Mouse (Mus musculus): ENCODE measurements around the gene Cep112. TPM values are rescaled to one million over a fixed set of nuclear protein-coding genes. Genes with fewer than 3 reads are reported as not detected.

Gene Cep112
- polyA plus RNA-seq, 1 experiment = 2.5 TPM

DNA sequence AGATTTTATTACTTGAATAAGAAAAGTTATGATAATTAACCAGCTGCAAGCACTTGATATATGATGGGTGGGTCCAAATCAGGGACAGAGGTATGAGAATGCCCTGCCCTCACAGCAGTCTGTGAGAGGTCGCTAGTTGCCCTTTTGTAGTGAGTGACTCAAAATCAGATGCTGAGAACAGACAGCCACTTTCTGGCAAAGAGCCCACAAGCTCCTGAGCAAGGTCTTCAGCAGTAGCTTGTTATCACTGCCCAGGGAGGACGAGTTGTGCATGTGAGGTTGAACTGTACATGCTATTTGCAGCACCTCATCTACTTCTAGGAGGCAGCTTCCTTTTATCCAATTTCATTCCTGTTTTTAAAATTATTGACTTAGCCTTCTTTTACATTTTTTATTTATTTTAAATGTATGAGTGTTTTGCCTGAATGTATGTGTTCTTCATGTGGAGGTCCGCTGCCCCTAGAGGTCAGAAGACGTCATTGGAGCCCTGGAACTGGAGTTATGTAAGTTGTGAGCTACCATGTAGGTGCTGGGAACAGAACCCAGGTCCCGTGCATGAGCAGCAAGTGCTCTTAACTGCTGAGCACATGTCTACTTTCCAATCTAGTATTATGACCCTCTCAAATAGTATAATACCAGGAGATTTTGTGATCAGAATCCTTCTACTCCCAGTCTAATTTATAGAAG, 200.7 kb downstream of the Cep112 start:
- Histone ChIP-seq H3K4me3 (ENCODE audit: insufficient read depth, low read length) (no peak overlapping the region), H3K27ac (ENCODE audit: insufficient read depth, low read length) (no peak overlapping the region), H3K4me1 (ENCODE audit: control insufficient read depth, insufficient read depth, low read length) (no peaks in the 10 kb centered on the region)
- TF ChIP-seq CTCF (IDR thresholded peaks at IDR 0.05; ENCODE audit: extremely low read depth, insufficient read depth, low read length) (no peak), POLR2A (IDR thresholded peaks at IDR 0.05; ENCODE audit: extremely low read depth, insufficient read depth, low read length) (no peak)

DNA sequence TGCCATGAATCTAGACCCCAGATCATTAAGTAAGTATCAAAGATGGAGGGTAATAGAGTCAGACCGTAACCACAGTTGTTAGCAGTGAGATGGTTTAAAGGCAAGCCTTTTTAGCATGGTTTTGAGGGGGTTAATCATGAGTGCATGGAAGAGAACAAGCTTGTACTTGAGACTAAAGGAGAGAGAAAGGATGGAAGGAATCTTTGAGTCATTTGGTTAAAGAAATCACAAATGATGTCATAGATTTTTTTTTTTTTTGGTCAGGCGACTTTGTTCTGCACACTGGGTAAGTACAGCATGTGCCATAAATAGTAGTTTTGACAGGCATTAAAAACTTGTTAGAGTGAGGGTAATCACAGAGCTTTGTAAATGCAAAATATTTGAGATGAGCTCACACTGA, 212.8 kb downstream of the Cep112 start:
- no peak overlapping the region for H3K4me3 ChIP-seq (ENCODE audit: insufficient read depth, low read length)
- TF ChIP-seq POLR2A (IDR thresholded peaks at IDR 0.05; ENCODE audit: extremely low read depth, insufficient read depth, low read length) (no peak), CTCF (IDR thresholded peaks at IDR 0.05; ENCODE audit: extremely low read depth, insufficient read depth, low read length) (no peak)
- no peaks in the 10 kb centered on the region for H3K4me1 ChIP-seq (ENCODE audit: control insufficient read depth, insufficient read depth, low read length)
- H3K27ac ChIP-seq (ENCODE audit: insufficient read depth, low read length) = no peak overlapping the region

DNA sequence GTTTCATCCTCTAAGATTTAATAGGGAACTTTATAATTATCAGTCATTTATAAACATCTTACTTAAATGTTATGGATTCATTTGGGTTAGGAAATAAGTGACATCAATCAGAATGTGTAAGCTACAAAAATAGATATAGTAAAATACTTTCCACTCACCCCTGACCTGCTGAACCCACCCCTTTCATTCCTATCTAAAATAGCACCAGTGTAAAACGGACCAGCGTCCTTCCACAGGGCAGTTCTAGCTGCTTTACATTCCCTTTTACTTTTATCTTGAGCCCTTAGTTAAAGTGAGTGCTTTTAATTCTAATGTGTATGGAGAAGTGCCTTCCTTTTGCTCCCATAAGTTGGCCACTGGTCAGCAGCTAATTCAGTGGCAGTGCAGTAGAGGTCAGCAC, 230.6 kb downstream of the Cep112 start:
- TF ChIP-seq POLR2A (IDR thresholded peaks at IDR 0.05; ENCODE audit: extremely low read depth, insufficient read depth, low read length) = no peak
- Histone ChIP-seq H3K27ac (ENCODE audit: insufficient read depth, low read length) (no peak overlapping the region), H3K4me3 (ENCODE audit: insufficient read depth, low read length) (no peak overlapping the region), H3K4me1 (ENCODE audit: control insufficient read depth, insufficient read depth, low read length) (no peaks in the 10 kb centered on the region)

DNA sequence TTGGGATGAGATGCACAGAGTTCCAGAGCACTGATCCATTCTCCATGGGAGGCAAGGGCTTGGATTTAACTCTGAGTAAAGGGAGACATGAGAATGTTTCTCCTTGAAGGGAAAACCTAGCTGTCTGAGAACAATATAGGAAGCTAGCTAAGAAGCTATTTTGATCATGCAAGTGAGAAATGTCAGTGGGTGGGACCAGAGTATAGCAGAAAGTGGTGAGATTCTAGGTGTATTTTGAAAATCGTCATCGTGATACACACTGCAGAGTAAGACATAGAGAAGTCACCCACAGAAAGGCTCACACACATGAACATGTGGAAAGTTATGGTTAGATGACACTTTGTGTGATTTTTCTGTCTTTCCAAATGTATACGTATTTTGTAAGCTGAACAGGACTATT, 257.0 kb downstream of the Cep112 start:
- TF ChIP-seq CTCF (IDR thresholded peaks at IDR 0.05; ENCODE audit: extremely low read depth, insufficient read depth, low read length) (no peak), POLR2A (IDR thresholded peaks at IDR 0.05; ENCODE audit: extremely low read depth, insufficient read depth, low read length) (no peak)
- Histone ChIP-seq H3K4me3 (ENCODE audit: insufficient read depth, low read length) (no peak overlapping the region), H3K27ac (ENCODE audit: insufficient read depth, low read length) (no peak overlapping the region), H3K4me1 (ENCODE audit: control insufficient read depth, insufficient read depth, low read length) (no peaks in the 10 kb centered on the region)

DNA sequence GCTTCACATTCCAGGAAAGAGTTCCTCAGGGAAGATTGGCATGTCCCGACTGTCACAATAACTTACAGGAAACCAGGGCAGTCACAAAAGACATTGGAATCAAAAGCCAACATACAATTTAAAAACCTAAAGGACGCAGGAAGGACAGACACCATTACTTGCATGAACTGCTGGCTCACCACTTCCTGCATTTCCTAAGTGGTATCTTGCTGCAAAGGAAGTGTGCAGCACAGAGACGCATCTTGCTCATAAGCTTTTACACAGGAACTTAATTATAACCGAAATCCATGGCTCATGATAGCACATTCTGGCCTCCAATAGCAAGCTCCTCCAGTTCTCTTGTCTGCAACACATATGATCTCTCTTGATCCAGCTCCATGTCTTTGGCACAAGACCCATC, 271.6 kb downstream of the Cep112 start:
- H3K4me1 ChIP-seq (ENCODE audit: control insufficient read depth, insufficient read depth, low read length) = no peaks in the 10 kb centered on the region
- no peak overlapping the region for H3K4me3 ChIP-seq (ENCODE audit: insufficient read depth, low read length)
- TF ChIP-seq CTCF (IDR thresholded peaks at IDR 0.05; ENCODE audit: extremely low read depth, insufficient read depth, low read length) = no peak
- TF ChIP-seq POLR2A (IDR thresholded peaks at IDR 0.05; ENCODE audit: extremely low read depth, insufficient read depth, low read length) = no peak
- no peak overlapping the region for H3K27ac ChIP-seq (ENCODE audit: insufficient read depth, low read length)

DNA sequence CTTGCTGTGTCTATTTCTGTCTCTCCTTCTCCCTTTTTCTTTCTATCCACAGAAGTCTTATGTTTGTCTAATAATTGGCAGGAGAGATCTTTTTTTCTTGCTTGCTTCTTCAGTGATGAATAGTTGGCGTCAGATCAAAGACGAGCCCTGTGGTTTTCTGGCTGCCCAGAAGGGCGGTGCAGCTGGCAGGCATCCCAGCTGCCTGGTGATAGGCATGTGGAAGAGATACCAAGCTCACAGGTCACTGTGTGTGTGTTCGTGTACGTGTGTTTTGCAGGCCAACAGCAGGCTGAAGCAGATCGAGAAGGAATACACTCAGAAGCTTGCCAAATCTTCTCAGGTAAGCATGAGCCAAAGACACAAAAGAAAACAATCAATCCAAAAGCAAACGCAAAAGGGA, 327.3 kb downstream of the Cep112 start:
- no peak for TF ChIP-seq CTCF (IDR thresholded peaks at IDR 0.05; ENCODE audit: extremely low read depth, insufficient read depth, low read length)
- TF ChIP-seq POLR2A (IDR thresholded peaks at IDR 0.05; ENCODE audit: extremely low read depth, insufficient read depth, low read length) = no peak
- Histone ChIP-seq H3K27ac (ENCODE audit: insufficient read depth, low read length) (no peak overlapping the region), H3K4me1 (ENCODE audit: control insufficient read depth, insufficient read depth, low read length) (peaks cover 3% of the 10 kb centered on the region; the same call in 1 of the 2 replicates), H3K4me3 (ENCODE audit: insufficient read depth, low read length) (no peak overlapping the region)

DNA sequence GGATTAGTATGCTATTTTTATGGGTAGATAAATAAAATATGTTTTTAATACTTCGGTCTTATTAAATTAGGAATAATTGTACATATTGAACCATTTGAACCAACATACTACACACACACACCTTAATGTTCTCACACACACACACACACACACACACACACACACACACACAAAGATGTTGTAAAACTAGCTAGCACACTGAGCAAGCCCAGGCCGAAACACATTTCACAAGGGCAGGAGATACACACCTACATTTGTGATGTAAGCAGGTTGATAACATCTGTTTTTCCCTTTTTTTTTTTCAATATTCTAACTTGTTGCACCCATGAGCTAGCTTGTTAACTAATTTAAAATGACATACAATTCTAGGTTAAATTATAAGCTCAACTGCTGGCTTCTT, 327.8 kb downstream of the Cep112 start:
- Histone ChIP-seq H3K4me1 (ENCODE audit: control insufficient read depth, insufficient read depth, low read length) (peaks cover 3% of the 10 kb centered on the region; the same call in 1 of the 2 replicates), H3K4me3 (ENCODE audit: insufficient read depth, low read length) (no peak overlapping the region), H3K27ac (ENCODE audit: insufficient read depth, low read length) (no peak overlapping the region)
- TF ChIP-seq POLR2A (IDR thresholded peaks at IDR 0.05; ENCODE audit: extremely low read depth, insufficient read depth, low read length) (no peak), CTCF (IDR thresholded peaks at IDR 0.05; ENCODE audit: extremely low read depth, insufficient read depth, low read length) (no peak)

DNA sequence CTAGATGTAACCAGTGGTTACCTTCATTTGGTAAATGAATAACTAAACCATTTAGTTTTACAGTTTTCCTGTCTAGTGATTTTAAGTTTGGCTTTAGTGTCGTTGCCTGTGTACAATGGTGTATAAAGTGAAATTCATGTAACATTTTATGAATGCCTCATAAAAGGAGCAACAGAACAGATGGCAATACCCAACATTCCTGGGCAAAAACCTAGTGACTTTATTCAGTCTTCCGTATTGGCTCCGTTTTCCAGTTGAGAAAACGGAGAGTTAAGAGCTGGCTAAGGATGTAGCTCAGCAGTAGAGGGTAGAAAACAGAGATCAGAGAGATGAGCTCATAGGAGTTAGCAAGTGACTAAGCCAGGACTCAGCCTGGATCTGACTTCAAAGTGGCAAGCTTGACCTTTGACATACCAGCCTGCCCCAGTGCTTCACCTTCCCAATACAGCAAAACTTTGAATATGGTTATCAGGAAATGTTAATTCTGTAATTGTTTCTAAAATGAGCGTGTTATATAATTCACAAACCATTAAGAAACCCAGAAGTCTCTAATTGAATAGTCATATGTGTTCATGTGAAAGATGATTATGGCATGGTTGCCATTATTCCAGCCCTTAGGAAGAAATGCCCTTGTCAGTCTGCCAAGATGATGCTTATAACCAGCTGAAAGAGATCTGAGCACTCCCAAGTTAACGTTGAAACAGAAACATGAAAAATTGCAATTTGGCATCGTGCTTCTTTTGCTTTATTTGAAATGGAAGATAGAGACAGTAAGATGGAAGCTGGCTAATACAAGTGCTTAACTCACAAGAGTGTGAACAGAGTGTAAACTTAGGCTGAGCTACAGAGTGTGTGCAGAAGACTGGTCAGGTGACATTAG, 328.6 kb downstream of the Cep112 start:
- peaks cover 6% of the 10 kb centered on the region for H3K4me1 ChIP-seq (ENCODE audit: control insufficient read depth, insufficient read depth, low read length)
- no peak overlapping the region for H3K27ac ChIP-seq (ENCODE audit: insufficient read depth, low read length)
- TF ChIP-seq CTCF (IDR thresholded peaks at IDR 0.05; ENCODE audit: extremely low read depth, insufficient read depth, low read length) (no peak), POLR2A (IDR thresholded peaks at IDR 0.05; ENCODE audit: extremely low read depth, insufficient read depth, low read length) (no peak)
- H3K4me3 ChIP-seq (ENCODE audit: insufficient read depth, low read length) = no peak overlapping the region

DNA sequence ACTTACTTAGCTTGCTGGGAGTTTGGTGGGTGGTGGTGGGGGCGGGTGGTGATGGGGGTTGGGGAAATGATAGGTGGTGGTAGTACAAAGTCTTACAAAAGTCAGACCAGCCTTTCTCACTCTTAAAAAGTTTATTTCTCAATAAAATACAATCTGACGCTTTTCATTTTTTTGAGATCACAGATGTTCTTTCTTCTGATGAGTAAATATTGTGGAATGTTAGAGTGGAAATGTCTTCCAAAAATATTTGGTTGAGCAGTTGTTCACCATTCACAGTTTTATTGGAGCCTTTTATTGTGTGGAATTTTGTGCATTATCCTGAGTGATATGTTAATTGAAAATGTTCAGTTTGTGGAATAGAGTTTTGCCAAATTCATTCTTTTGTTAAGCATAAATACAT, 332.2 kb downstream of the Cep112 start:
- H3K4me1 ChIP-seq (ENCODE audit: control insufficient read depth, insufficient read depth, low read length) = peaks cover 4% of the 10 kb centered on the region
- no peak overlapping the region for H3K27ac ChIP-seq (ENCODE audit: insufficient read depth, low read length)
- H3K4me3 ChIP-seq (ENCODE audit: insufficient read depth, low read length) = no peak overlapping the region
- TF ChIP-seq CTCF (IDR thresholded peaks at IDR 0.05; ENCODE audit: extremely low read depth, insufficient read depth, low read length) = no peak
- no peak for TF ChIP-seq POLR2A (IDR thresholded peaks at IDR 0.05; ENCODE audit: extremely low read depth, insufficient read depth, low read length)
